Mouse (Mus musculus) adrenal gland, adult 18-20 months (tissue): ENCODE measurements at regions not wholly inside any gene's neighbourhood (a gene's known extent, or its start where the extent isn't known, plus 50 kb on each side); places are given as distances from the start of the nearest gene placed in this dataset.

Experiments
- DNase-seq, 2 experiments: peaks; one replicate each; pipeline ENCODE4 v3.0.0; 2021 to 2022; ENCODE audit warnings: low spot score in 2 of 2

GRCm38 (mm10) chr15:84616880-84617279 is 52.5 kb upstream of the Prr5 start:
- DNase-seq = peak; percentile 71 to 75

DNA sequence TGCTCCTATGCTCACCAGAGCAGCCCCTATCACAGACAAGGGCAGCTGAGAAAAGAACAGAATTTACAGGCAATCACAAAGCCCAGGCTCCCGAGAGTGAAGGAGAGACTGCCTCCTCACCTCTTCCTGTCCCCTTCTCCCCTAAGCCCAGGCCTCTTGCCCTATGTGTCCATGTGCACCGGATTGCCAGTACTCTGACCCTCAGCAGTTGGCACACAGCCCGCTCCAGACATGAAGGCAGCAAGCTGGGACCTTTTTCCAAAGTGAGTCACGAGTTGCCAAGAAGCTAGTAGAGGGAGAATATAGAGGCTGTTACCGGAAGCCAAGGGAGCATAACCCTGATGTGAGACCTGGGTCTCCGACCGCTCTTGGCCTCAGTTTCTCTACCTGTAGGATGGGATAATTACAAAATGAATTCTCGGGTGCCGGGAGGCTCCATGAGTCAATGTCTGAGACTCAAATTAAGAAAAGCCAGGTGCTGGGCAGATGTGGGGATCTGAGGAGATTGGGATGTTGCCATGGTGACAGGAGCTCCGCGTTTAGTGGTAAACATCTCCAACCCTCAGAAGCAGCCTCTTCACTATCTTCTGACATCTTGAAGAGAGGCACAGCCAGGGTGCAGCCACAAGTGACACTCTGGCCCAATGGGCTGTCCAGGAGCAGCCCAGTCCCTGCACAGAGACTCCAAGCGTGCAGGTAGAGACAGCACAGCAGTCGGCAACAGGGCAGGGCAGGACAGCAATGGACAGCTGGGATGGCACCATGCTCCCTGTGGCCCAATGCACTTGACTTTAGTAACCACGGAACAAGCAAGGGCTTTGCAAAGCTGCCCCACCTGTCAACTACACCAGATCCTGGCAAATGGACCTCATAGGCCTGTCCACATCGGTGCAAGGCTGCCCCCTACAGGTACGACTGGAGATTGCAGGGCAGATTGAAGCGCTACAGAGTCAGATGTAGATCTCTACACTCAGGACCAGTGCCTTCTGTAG is 55.6 kb upstream of the Prr5 start:
- DNase-seq = peak; percentile 94 to 95

GRCm38 (mm10) chr15:84612961-84613360 is 55.3 kb upstream of the Rtl6 start:
- no peak for DNase-seq

DNA sequence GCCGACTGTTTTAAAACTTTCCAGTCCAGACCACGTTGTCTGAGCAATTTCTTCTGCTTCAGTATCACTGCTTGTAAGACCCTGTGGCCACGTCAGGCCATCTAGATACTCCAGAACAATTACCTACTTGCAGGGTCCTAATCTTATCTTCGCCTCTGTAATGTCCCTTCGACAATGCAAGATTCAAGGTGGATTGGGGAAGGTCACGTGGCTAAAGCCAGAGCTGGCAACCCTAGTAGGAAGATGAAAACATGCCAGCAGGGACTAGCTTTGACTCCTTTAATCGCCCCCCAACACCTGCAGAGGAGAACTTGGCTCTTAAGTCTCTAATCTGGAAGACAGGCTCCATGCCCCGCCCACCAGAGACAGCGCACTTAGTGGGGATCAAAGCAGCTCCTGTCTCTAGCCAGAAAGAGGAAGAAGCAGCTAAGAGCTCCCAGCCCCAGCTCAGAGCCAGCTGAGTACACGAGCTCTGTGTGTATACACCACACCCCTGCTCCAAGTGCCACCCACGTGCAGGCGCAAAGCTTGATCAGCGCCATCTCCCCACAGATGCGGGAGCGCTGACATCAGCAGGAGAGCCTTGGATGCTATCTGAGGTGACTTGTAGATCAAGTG is 52.3 kb upstream of the Rtl6 start:
- no peak for DNase-seq

- no peak for DNase-seq
Observed at GRCm38 (mm10) chr15:84609063-84609462, 51.4 kb upstream of the Rtl6 start.
